Mouse (Mus musculus) layer of hippocampus, adult 8-10 months (tissue): ENCODE measurements at regions not wholly inside any gene's neighbourhood (a gene's known extent, or its start where the extent isn't known, plus 50 kb on each side); places are given as distances from the start of the nearest gene placed in this dataset.
A peak's percentile ranks its signal among the peaks of the same experiment; 100 is the strongest.
"Not testable (repeated sequence)": the region's sequence is repeated elsewhere in the genome, so short reads cannot be mapped to it uniquely, and the experiment has no call there.

ENCODE experiments used
- DNase-seq, 2 experiments: peaks; one replicate each; pipeline ENCODE4 v3.0.0; 2022; ENCODE audit warnings: low spot score in 2 of 2

- DNase-seq = no peak
Measured at GRCm38 (mm10) chr1:113550172-113550571, 1685.5 kb upstream of the Dsel start.

GRCm38 (mm10) chr1:113539981-113540380, 1675.3 kb upstream of the Dsel start:
- DNase-seq = no peak

DNA sequence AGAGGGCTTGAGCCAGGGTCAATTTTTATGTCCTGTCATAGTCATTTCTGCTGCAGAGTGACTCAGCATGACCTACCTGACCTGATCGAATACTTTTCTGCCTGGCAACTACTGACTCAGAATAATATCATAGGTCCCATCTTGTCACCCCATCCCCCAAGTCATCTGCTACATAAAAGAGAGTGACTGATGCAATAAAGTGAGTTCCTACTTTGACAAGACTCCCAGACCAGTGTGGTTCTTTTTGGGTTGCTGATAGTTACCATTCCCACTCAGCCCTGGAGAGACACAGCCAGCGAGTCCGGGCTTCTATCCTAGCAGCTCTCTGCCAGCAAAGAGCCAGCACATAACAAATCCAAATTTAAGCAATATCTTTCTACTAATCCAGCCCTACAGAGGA, 1665.8 kb upstream of the Dsel start:
- DNase-seq = no peak

GRCm38 (mm10) chr1:113495987-113496386, 1631.3 kb upstream of the Dsel start:
- no peak for DNase-seq

- DNase-seq = no peak
Measured at GRCm38 (mm10) chr1:113490243-113491003, 1625.7 kb upstream of the Dsel start.

DNA sequence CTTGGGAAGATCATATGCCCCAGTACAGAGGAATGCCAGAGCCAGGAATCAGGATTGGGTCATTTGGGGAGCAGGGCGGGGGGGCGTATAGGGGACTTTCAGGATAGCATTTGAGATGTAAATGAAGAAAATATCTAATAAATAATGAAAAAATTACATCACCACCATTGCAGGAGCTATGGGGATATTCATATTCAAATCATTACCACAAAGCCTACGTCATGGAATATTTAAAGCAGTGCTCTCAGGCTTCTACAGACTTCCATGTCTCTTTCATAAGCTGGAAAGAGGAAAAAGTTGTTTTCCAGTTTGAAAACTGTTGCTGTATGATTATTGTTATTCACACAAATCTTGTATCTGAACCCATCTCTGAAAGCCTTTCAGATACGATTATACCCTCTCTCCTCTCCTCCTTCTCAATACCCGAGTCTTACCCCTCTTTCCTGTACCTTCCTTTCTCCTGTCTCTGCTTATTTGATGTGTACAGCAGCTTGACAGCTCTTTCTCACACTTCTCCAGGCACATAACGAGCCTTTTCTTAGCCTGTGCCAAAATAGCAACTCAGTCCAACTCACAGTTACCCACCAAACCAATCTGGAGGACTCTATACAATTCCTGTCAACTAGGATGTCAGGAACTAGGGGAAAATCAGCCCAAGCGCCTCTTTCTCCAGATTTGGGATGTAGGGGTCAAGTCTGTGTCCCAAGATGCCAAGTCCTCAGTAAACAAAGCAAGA, 1592.0 kb upstream of the Dsel start:
- no peak for DNase-seq

DNA sequence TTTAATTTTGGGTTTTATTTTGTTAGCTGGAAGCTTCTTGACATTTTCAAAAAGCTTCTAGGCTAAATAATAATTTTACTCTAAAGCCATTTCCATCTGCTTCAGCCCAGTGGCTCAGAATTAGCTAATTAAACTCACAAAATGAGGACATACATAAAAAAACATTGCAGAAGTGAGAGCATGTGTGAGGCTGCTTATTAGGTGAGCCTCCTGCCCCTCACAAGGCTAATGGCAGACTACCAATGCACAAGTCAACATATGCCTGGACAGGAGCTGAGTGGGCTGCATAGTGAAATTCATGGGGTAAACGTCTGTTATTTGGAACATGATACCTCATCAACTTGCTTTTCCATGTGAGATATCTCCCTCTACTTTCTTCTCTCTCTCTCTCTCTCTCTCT, 1569.0 kb upstream of the Dsel start:
- peak; percentile 64 to 74 for DNase-seq

DNA sequence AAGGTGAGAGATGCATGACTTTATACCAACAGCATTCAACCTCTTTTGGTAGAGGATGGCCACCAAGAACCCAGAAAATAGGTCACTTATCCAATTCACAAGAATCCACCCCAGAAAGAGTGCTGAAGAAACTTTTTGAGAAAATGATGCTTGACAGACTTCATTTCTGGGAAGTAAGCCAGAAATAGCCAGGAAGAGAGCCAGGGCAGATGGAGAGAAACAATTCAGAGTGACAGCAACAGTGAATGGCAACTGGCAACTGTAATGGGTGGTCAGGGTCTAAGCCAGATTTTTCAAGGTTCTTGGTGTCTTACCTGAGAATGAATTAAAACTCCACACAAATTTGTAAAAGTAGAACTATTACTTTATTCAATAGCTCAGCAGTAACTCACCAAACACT, 1566.5 kb upstream of the Dsel start:
- peak in 1 of 2 experiments; percentile 7 for DNase-seq

DNA sequence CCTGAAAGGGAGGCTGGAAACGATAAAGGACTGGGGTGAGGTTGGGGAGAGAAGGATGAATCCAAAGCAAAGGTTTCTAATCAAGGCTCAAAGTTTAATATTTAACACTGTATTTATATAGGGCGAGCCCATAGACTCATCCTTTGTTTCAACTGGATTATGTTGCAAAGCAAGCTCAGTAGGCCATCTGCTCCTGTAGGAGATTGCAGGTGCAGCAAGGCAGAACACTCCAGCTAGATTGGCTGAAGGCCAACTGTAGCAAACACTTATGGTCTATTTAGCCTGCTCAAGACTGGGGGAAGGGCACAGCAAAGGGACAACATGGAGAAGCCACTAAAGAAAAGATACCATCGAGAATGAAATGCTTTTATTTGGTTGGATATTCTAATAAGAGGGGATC, 1548.1 kb upstream of the Dsel start:
- DNase-seq = peak in 1 of 2 experiments; percentile 11

- peak in 1 of 2 experiments; percentile 17 for DNase-seq
Measured at GRCm38 (mm10) chr1:113395267-113395824, 1530.6 kb upstream of the Dsel start.

GRCm38 (mm10) chr1:113394326-113394725, 1529.6 kb upstream of the Dsel start:
- DNase-seq = not testable (repeated sequence)

DNA sequence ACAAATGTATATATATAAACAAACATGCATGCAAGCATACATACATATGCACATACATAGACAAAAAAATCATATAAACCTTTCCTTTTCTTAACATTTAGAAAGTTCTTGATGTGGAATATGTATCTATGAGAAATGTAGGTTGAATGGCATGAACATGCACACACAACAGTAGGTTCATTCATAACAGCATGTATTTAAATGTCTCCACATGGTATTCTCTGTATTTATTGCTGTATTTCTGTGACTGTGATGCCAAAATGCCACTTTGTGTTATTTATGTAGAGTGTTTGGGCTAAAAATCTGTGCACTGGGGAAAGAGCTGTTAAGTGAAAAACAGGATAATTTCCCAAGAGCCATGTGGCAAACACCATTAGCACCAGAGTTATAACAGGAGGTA, 1528.2 kb upstream of the Dsel start:
- DNase-seq = no peak

DNA sequence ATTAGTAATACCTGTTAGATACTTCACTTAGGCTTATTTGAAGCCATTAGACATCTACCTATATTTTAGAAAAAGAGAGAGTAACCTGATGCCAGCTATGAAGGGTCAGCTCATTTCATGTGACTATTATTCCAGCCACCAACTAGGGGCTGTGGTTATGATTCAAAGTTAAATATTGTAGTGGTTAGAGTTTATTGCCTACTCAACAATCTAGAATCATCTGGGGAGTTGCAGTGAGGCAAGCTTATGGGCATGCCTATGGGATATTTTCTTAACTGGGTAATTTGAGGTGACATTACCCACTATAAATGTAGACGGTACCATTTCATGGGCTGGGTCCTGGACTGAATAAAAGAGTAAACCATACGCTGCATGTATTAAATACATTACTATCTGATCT, 1525.2 kb upstream of the Dsel start:
- DNase-seq = no peak

GRCm38 (mm10) chr1:113384888-113385430, 1520.2 kb upstream of the Dsel start:
- DNase-seq = no peak

GRCm38 (mm10) chr1:113383717-113384116, 1519.0 kb upstream of the Dsel start:
- DNase-seq = no peak

- no peak for DNase-seq
Measured at GRCm38 (mm10) chr1:113372679-113373078, 1508.0 kb upstream of the Dsel start.

DNA sequence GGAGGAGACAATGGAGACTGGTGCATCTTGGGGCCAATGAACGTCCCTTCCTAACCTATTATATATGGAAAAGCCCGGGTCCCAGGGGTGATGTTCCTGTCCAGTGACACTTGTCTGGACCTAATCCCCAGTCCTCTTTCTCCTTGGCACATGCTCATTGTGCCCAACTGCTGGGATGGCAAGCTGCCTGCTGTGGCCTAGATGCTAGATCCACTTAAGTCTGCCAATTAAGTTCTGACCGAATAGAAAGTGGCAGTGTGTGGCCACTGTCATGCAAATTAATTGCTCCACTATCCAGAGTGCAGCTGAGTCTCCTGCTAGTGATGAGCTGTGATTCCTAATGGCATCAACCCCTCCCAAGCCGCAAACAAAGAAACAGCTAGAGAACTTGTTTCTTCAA, 1493.5 kb upstream of the Dsel start:
- no peak for DNase-seq

- DNase-seq = no peak
Measured at GRCm38 (mm10) chr1:113308037-113308436, 1443.3 kb upstream of the Dsel start.

DNA sequence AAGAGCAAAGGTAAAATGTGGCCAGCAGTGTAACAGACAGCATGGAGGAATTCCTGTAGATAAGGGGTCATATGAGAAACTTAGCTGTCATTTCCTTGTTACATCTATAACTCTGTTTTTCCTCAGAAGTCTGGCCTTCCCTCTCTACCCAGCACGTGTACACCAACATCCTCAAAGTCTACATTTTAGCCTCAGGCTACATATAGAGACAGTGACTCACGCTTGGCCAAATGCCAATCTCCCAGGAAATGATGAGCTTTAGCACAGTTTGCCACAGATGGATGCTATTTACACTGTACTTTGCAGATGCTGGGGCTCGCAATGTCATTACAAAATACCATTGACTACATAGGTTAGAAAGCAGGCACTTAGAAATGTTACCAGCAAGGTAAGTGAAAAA, 1433.1 kb upstream of the Dsel start:
- DNase-seq = peak; percentile 16 to 31

DNA sequence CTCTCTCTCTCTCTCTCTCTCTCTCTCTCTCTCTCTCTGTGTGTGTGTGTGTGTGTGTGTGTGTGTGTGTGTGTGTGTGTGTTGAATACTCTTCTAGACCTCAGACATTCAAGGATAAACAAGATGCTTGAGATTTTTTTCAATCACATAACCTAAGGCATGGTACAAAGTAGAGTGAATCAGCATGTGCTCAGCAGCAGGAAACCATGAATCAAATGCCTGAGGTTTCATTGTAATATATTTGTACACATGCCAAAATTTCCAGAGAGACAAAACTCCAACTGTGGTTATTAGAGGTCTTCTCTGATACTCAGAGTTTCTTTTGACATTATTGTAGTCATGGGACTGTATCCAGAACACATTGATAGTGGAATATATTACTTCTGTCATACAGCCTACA, 1423.5 kb upstream of the Dsel start:
- DNase-seq = no peak

- DNase-seq = no peak
Measured at GRCm38 (mm10) chr1:113284122-113284521, 1419.4 kb upstream of the Dsel start.

GRCm38 (mm10) chr1:113259421-113259820, 1394.7 kb upstream of the Dsel start:
- DNase-seq = no peak
